Mouse (Mus musculus) cerebellum, adult 2 months (tissue): ENCODE measurements around the gene Stxbp5.

Experiments
- CTCF ChIP-seq: fragments of 200-500 bp; IDR thresholded peaks from 2 replicates; pipeline ENCODE4 v1.5.1; 2011; ENCODE audit warnings: low read depth, mild to moderate bottlenecking, control low read depth, low read length, moderate library complexity, borderline replicate concordance; ENCODE audit not compliant: insufficient read depth
- POLR2A ChIP-seq: fragments of 200-500 bp; IDR thresholded peaks from 2 replicates; pipeline ENCODE4 v1.6.1; 2011; ENCODE audit warnings: low read length, control low read depth, borderline replicate concordance; ENCODE audit not compliant: insufficient read depth

- TF ChIP-seq CTCF (peak; percentile 22; the same call in 1 of the 2 replicates), POLR2A (no peak)
These were observed 145.9 kb downstream of the Stxbp5 start for GRCm38 (mm10) chr10:9754893-9755541.
